Mouse (Mus musculus): ENCODE results near the gene Fto. TPM values are rescaled to one million over a fixed set of nuclear protein-coding genes. Genes with fewer than 3 reads are reported as not detected.
A peak's percentile ranks its signal among the peaks of the same experiment; 100 is the strongest.

Fto gene
- total and polyA plus RNA-seq, 2 experiments from 2014 or later: 86.8 to 122 TPM

DNA sequence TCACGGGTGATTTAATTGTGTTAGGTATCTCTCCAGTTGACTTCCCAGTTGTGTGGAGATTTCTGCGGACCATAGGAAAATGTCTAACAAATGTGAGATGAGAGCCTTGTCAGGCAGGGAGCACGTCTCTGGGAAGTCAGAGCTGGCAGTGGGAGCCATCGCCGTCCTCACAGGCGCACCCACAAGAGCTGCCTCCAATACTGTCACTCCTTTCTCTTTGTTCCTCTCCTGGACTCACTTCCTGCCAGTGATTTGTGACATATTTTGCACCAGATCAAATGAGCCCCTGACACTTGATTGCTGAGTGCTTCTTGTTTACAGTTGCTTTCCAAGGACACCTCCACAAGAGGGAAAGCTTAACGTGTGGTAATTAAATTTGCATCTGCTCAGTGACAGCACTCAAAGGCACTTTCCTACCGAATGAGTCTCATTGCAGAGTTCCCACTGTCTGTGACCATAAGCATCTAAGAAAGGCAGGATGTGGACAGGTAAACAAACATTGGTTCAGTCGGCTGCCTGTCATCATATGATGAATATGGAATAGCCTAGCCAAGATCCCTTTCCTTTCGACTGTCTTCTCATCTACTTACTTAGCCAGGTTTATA, 42.1 kb downstream of the Fto start:
- peak; percentile 68 for ATAC-seq
- Histone ChIP-seq H3K27me3 (ENCODE audit: insufficient read depth, low read length) (no peaks in the 10 kb centered on the region), H3K9me3 (ENCODE audit: low read length) (no peaks in the 10 kb centered on the region), H3K27ac (ENCODE audit: low read depth, low read length) (no peak overlapping the region), H3K4me3 (ENCODE audit: low read depth, low read length) (no peak overlapping the region), H3K36me3 (ENCODE audit: insufficient read depth) (no peaks in the 10 kb centered on the region), H3K4me1 (ENCODE audit: insufficient read depth) (peaks cover 17% of the 10 kb centered on the region), H3K9ac (0 out of 2 replicates have a peak overlapping the region, but pooled peaks have one; percentile 14), H3K4me2 (ENCODE audit: low read depth) (peak overlapping the region; percentile 9)
- no peak for TF ChIP-seq CTCF (IDR thresholded peaks at IDR 0.05; ENCODE audit: low read depth)
- peak; percentile 28 for DNase-seq
- 20% methylated on average over 10 of the region's 10 CpGs for WGBS

DNA sequence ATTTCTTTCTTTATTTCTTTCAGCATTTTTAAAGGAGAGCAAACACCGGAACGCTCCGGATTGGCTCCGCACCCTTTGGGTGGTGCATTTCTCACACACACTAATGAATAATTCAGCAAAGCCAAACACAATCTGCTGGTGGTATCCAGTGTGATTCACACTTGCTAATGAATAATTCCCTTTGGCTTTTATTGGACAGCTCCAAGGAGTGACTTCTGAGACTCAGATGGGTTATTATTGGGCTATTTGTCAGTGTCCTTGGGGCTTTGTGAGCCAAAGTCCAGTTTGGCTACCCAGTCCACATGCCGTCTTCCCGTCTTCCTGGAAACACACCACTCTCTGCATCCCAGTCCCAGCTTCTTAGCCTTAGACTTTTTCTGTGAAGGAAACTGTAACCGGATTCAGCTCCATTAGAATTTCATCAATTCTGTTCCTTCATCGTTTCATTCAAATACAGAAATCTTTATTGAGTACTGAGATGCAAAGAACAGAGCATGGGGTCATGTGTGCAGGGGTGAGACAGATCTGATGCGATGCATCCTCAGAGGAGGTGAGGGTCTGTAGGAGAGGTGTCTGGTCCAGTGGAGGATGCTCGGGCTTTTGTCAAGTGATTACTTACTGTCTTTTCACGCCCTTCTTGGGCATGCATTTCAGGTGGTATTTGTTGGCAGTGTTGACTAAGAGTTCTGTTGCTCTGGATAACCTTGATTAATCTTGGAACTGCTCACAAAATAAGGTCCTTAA, 42.8 kb downstream of the Fto start:
- Histone ChIP-seq H3K27ac (ENCODE audit: low read depth, low read length) (no peak overlapping the region), H3K4me3 (ENCODE audit: low read depth, low read length) (no peak overlapping the region), H3K9ac (no peak overlapping the region), H3K27me3 (ENCODE audit: insufficient read depth, low read length) (no peaks in the 10 kb centered on the region), H3K36me3 (ENCODE audit: insufficient read depth) (no peaks in the 10 kb centered on the region), H3K9me3 (ENCODE audit: low read length) (no peaks in the 10 kb centered on the region), H3K4me1 (ENCODE audit: insufficient read depth) (peaks cover 17% of the 10 kb centered on the region), H3K4me2 (ENCODE audit: low read depth) (peak overlapping the region; percentile 9; the same call in 1 of the 2 replicates)
- DNase-seq: peak; percentile 30
- peak; percentile 81 for ATAC-seq
- TF ChIP-seq CTCF (IDR thresholded peaks at IDR 0.05; ENCODE audit: low read depth): no peak
- WGBS: 41% methylated on average over 11 of the region's 11 CpGs

DNA sequence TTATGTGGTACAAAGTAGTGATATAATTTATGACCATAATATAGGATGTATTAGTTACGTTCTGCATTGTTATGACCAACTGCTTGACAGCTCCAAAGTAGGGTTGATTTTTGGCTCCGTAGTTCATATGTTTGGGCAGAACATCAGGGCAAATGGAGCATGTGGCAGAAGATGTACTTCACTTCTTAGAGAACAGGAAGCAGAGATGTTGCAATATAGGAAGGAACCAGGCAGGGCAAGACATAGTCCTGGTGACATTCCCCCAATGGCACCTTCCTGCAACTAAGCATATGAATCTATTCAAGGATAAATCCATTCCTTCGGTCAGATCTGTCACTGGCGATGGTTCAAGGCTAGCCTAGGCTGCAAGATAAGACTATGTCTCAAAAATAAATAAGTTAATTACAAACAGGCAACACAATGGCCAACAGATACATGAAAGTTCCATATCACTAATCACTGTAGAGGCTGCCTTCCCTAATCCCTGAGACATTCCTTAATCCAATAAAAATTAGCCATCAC, 44.2 kb downstream of the Fto start:
- ATAC-seq: no peak
- H3K27me3 ChIP-seq (ENCODE audit: insufficient read depth, low read length): no peaks in the 10 kb centered on the region

DNA sequence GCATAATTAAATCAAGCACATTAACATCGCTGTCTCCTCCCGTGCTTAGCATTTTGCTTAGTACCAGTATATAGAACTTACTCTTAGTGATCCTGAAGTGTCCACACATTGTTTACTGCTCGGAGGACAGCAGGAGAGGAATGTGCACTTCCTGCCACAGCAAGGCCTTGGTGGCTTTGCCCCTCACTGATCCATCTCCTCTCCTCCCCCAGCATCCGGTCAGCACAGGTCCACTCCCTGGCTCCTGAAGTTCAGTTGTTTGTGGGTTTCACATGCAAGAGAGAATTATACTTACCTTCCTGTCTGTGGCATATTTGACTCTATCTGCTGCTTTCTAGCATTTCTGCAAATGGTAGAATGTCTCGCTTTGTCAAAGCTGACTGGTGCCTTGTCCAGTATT, 44.7 kb downstream of the Fto start:
- Histone ChIP-seq H3K27me3 (ENCODE audit: insufficient read depth, low read length) (no peaks in the 10 kb centered on the region), H3K9me3 (ENCODE audit: low read length) (no peaks in the 10 kb centered on the region), H3K4me3 (ENCODE audit: low read depth, low read length) (no peak overlapping the region), H3K4me2 (ENCODE audit: low read depth) (no peak overlapping the region), H3K27ac (ENCODE audit: low read depth, low read length) (no peak overlapping the region), H3K36me3 (ENCODE audit: insufficient read depth) (no peaks in the 10 kb centered on the region), H3K4me1 (ENCODE audit: insufficient read depth) (peaks cover 17% of the 10 kb centered on the region), H3K9ac (no peak overlapping the region)
- no peak for TF ChIP-seq CTCF (IDR thresholded peaks at IDR 0.05; ENCODE audit: low read depth)
- 86% methylated on average over 5 of the region's 5 CpGs for WGBS
- DNase-seq (no peak), ATAC-seq (no peak)

More for the DNA sequence above, 44.2 kb downstream of the Fto start:
- no peak for DNase-seq
- Histone ChIP-seq H3K27ac (ENCODE audit: low read depth, low read length) (no peak overlapping the region), H3K9ac (no peak overlapping the region), H3K4me1 (ENCODE audit: insufficient read depth) (peaks cover 17% of the 10 kb centered on the region), H3K9me3 (ENCODE audit: low read length) (no peaks in the 10 kb centered on the region), H3K36me3 (ENCODE audit: insufficient read depth) (no peaks in the 10 kb centered on the region), H3K4me3 (ENCODE audit: low read depth, low read length) (no peak overlapping the region), H3K4me2 (ENCODE audit: low read depth) (no peak overlapping the region)
- TF ChIP-seq CTCF (IDR thresholded peaks at IDR 0.05; ENCODE audit: low read depth): no peak
- WGBS: 94% methylated on average over 4 of the region's 4 CpGs

DNA sequence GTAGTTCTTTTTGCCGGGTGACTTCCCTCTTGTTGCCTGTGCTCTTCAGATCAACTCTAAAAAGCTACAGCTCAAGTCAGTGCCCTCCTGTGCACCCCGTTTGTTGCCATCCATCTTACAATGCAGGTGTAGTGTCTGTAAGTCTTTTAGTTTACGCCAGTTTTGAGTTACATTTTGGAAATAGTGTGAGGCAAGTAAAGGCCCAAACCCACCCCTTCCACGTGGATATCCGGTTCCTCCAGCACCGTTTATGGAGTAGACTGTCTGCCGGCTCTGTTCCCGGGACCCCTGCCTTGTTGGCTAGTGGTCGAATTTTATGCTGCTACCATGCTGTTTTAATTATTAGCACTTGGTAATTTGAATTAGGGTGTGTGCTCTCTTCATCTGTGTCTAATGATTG, 46.2 kb downstream of the Fto start:
- H3K36me3 ChIP-seq (ENCODE audit: insufficient read depth): no peaks in the 10 kb centered on the region
- H3K4me3 ChIP-seq (ENCODE audit: low read depth, low read length): no peak overlapping the region
- no peak overlapping the region for H3K4me2 ChIP-seq (ENCODE audit: low read depth)
- TF ChIP-seq CTCF (IDR thresholded peaks at IDR 0.05; ENCODE audit: low read depth): no peak
- H3K27ac ChIP-seq (ENCODE audit: low read depth, low read length): no peak overlapping the region
- WGBS: 87% methylated on average over 9 of the region's 9 CpGs
- peaks cover 17% of the 10 kb centered on the region for H3K4me1 ChIP-seq (ENCODE audit: insufficient read depth)
- ATAC-seq: no peak
- no peaks in the 10 kb centered on the region for H3K27me3 ChIP-seq (ENCODE audit: insufficient read depth, low read length)
- H3K9ac ChIP-seq: no peak overlapping the region
- no peaks in the 10 kb centered on the region for H3K9me3 ChIP-seq (ENCODE audit: low read length)
- DNase-seq: no peak

DNA sequence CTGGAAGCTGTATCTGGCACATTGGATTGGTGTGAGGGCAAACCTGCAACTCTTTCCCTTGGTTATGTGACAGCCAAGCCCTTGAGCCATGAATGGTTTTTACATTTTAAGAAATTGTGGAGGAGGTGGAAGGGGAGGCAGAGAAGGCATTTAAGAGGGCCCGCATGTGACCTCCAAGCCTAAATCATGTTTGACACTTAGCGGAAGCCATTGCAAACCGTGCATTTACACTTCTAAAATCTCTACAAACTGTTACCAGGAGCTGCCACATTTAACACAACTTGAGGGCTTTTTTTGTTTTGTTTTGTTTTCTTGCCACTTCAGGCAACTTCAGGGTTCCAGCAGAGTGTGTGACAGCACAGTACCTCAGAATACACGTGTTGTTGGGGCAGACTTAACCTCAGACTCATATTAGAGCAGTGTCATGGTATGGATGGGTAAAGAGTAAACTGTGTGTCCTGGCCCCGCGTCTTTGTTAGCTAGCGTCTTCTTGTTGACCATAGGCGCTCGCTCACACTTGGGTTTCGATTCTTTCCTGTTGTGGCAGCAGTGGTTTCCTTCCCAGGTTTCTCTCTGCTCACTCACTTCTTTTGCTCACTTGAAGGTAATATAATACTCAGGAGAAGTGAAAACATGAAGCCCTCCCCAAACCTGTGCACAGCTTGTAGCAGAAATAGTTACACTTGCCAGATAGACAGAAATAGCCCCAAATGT, 47.5 kb downstream of the Fto start:
- no peak overlapping the region for H3K9ac ChIP-seq
- 91% methylated on average over 10 of the region's 10 CpGs for WGBS
- no peak for ATAC-seq
- no peaks in the 10 kb centered on the region for H3K36me3 ChIP-seq (ENCODE audit: insufficient read depth)
- H3K27me3 ChIP-seq (ENCODE audit: insufficient read depth, low read length): no peaks in the 10 kb centered on the region
- no peak overlapping the region for H3K4me2 ChIP-seq (ENCODE audit: low read depth)
- no peak overlapping the region for H3K27ac ChIP-seq (ENCODE audit: low read depth, low read length)
- no peak for DNase-seq
- no peak overlapping the region for H3K4me3 ChIP-seq (ENCODE audit: low read depth, low read length)
- H3K9me3 ChIP-seq (ENCODE audit: low read length): no peaks in the 10 kb centered on the region
- TF ChIP-seq CTCF (IDR thresholded peaks at IDR 0.05; ENCODE audit: low read depth): no peak
- peaks cover 18% of the 10 kb centered on the region; the same call in 1 of the 2 replicates for H3K4me1 ChIP-seq (ENCODE audit: insufficient read depth)
